Mouse (Mus musculus) telencephalon, adult 2 months (tissue): Measurements from ENCODE around the gene Ttc16.
A peak's percentile ranks its signal among the peaks of the same experiment; 100 is the strongest.

ENCODE experiments used
- DNase-seq: peaks from one replicate; pipeline ENCODE4 v3.0.0-alpha.2; 2011; ENCODE audit warnings: low read depth, low spot score

Ttc16 gene

DNA sequence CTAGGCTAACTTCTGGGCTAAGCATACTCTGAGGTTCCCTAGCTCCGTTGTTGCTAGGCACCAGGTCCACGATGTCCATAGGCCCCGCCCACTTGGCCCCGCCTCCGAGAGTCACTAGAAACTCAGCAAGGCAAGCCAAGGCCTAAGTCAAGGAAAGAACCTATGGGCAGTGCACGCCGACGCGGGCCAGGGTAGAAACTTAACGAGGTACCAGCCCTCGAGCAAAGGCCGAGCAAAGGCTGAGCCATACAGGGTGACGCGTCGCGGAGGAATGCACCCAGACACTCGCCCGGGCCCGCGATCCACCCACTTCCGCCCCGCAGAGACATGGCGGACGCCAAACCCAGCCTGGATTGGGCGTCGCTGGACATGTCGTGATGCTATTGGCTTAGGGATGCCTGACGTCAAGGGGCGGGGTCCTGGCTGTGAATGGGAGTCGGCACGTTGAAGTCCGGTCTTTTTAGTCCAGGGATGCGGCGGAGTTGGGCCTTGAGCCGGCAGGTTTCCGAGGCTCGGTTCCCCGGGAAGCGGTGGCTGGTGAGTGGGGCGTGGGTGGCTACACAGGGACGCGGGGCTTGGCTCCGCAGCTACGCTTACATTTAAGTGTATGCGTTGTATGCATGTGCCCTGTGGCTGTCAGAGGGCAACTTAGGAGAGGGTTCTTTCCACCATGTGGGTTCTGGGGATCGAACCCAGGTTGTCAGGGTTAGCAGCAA, at the start of gene Ttc16, which contains the start of gene Ptrh1:
Gene Ttc16 (minus strand): TSS at position 275 of the 716 bp plus-strand sequence.
Gene Ptrh1 (plus strand): TSS at position 428 of the 716 bp plus-strand sequence.
- peak; percentile 93 for DNase-seq

DNA sequence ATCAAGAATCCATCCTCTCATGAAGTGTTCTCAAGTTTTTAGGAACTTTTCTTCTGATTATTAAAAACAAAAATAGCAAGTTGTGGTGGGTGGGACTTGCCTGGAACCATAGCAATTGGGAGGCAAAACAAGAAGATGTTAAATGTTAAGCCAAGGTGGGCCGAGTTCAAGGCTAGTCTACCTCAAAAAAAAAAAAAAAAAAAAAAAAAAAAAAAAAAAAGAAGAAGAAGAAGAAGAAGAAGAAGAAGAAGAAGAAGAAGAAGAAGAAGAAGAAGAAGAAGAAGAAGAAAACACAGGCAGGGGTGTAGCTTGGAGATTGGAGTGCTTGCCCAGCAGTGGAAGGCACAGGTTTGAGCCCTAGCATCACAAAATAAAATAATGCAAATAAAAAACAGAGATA, 49.3 kb upstream of the Ttc16 start:
- DNase-seq = no peak

DNA sequence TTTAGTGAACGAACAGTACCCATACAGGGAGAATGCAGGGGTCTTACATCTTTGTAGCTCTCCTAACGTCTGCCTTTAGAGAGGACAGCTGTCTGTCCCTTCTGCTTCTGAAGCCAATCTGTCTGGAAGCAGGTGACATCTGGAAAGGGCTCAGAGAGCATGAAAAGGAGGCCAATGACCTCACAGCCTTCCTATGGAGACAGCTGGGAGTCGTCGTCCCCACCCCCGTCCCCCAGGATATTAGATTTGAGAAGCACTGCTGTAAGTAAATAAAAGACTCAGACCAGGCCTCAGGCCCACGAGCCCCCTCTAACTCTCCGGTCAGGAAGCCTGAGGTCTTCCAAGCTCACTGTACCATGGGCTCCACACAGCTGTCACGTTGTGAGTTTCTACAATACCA, 48.7 kb upstream of the Ttc16 start:
- no peak for DNase-seq

DNA sequence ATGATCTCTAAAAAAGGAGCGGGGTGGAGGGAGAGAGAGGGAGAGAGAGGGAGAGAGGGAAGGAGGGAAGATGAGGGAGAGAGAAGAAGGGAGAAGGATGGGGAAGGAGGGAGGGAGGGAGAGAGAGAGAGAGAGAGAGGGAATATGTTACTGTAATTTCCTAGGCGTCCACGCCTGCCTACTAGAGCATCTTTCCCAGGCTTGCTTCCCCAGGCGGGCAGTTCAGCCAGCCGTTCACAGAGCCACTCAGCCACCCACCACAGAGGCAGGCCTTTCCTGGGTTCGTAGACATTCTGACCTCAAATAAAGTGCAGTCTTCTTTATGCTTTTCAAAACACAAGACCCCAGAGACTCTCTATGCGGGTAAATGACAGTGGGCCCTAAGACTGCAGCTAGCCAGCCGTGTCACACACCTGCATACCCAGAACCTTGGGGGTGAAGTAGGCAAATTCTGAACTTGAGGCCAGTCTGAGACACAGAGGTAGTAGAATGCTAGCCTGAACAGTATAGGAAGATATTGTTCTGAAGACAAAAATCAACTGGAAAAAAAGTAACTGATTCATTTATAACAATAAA, 48.2 kb upstream of the Ttc16 start:
- no peak for DNase-seq

DNA sequence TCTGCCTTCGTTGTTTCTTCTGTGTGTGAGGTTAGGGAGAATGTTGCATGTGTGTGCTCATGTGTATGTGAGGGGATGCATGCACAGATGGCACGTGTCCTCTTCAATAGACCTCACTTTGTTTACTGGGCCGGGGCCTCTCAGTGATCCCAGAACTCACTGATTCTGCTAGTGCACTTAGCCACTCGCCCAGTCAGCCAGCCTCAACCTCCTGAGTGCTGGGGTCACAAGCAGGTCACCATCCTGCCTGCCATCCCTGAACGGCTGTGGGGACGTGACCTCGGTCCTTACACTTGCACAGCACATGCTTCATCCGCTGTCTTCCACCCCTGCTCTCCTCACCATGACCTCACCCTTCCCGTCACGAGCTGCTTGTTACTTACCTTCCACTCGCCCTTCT, 47.7 kb upstream of the Ttc16 start:
- no peak for DNase-seq

DNA sequence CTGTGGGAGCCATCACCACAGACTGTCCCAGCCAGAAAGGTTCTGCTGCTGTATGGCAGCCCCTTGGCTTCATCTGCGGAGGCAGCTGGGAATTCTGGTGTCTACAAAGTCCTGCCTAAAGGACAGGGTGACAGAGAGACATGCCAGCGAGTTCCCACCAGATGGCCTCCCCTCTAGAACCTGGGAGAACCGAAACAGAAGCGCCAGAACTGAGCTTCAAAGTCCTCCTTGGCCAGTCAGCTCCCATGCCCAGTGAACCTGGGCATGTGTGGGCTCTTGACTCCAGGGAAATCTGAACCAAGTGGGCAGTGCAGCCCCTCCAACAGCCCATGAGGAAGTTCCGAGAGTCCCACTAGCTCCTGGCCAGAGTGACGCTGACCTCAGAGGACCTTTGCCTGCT, 47.2 kb upstream of the Ttc16 start:
- DNase-seq = no peak

DNA sequence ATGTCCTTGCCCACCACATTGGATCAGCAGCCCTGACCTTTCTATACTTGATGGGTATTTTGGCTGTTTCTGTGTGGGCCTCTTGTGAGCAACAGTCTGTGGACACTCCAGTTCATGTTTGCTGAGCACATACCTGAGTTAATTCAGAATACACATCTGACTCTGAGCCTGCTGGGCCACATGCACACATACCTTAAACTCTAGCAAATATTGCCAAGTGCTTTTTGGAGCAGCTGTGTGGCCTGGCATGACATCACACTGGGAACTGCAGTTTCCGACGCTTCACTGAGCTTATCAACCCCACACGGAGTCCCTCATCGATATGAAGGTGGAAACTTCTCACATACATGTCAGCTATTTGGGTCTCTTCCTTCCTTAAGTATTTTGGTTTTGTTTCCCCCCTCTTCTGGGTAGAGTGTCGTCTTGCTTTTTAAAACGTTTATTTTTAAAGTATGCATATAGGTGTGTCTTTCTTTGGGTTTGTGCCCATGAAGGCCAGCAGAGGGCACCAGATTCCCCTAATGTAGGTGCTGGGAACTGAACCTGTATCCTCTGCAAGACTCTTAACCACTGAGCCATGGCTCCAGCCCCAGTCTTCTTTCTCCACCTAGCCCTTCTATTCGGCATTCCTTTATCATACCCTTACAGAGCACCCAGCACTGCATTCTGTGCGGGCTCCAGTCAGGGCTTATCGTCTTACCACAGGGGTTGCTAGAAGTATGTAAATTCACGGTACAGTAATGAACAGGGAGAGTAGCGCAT, 45.8 kb upstream of the Ttc16 start:
- DNase-seq = no peak

DNA sequence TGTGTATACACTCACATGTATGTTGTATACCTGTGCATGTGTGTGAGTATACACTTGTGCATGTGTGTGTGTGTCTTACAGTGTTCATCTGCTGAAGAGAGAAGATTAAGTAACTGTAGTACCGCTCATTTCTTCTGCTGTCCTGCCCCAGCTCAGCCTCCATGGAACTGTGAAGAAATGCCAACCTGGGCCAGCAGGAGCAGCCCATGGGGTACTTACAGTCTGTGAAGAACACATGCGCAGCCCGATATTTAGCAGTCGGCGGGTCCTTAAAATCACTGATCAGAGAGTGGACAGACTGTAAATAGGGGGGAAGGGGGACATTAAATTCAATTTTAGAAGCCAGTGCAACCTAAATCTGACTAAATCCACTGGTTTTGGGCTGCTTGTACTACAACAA, 42.8 kb upstream of the Ttc16 start:
- no peak for DNase-seq

DNA sequence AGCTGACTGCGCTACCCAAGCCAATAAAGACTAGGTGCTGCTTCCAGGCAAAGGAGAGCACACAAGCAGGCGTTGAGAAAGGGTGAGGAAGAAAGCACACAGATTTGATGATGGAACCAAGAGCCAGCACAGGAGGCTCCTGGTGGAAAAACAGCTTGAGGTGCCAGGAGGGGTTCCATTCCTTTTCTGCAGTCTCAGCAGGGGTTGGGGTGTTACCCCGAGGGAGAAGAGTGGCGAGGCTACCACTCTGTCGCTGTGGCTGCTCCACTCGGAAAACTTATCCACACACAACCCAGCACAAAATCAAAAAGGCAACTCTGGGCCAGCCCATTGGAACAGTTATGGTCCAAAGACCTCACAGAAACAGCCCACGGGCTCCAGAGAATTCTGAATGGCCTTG, 42.2 kb upstream of the Ttc16 start:
- no peak for DNase-seq

DNA sequence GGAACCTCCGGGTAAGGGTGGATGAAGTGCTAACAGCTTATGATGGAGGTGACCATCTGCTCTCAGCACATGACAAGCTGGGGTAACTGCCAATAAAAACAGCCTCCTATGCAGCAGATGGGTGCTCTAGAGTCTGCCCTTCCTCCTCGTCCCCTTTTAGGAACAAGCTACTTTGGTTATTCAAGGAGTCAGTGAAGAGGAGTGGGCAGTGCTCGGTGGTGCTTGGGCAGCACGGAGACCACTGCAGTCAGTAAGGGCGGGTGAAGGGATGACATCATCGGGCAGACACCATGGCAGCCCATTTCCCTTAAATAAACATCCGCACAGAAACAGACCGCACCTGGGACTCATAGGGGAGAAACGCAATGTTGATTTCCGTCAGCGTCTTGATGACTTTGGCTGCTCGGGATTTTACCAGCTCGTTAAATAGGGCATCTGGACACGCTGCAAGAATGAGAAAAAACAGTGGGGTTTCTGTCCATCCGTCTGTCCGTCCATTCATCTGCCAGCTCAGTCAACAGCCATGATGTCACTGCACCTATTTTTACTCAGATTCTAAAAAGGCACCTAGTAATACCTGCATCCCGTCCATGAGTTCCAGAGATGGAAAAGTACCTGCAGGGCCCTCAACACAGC, 41.6 kb upstream of the Ttc16 start:
- peak; percentile 92 for DNase-seq

DNA sequence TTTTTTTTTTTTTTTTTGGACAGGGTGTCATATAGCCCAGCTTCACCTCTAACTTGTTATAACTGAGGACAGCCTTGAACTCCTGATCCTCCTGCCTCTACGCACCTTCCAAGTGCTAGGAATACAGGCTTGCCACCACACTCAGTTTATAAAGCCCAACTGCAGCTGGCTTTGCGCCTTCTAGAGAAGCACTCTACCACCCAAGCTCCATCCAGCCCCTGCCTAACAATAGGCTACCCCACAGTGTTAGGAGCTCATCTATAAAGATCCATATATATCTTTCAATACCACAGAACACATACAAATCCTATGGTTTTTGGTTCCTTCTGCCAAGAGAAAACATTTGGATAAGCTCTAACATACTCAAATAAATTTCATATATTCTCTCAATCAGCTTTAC, 41.1 kb upstream of the Ttc16 start:
- DNase-seq = no peak

DNA sequence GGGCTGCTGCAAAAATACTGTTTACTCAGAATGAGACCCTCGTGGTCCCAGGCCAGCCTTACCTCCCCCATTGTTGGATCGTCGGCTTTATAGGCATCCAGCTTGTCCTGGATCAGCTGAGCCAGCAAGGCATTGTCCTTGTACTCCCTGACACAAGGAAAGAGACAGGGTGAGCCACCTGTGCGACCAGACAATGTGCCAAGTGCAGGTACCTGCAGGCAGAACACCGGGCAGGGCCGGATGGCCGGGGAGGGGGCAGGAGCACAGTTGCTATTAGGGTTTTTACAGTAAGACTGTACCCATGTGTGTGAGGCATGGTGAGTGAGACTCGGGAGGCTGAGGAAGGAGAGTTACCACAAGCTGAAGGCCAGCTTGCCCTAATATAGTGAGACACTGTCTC, 36.5 kb upstream of the Ttc16 start:
- DNase-seq = no peak

DNA sequence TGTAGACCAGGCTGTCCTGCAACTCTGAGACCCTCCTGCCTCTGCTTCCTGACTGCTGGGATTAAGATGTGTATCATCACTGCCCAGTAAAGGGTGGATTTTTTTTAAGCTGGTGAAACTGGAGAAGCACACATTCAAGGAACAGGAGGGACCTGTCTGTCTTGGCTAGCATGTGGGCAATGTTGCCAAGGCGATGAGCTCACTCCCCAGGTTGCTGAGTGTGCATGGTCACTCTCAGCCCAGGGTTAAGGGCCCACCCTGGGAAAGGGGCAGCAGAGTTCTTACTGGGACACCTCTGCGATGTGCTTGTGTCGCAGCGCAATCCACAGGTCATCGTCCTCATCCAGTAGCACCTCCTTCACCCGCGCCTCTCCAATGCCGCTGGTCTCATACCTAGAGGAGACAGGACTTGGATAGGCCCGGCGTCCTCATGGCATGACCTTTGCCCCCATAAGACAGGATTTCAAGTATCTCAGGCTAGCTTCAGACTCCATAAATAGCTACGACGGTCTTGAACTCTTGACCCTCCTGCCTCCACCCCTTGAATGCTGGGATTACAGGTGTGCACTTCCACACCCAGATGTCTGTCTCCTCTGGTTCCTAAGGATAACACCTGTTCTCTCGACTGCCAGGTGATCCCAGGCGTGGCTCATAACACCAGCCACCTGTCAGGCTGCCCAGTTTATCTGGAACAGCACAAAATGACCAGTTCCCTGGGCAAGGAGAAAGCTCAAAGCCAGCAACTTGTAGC, 33.6 kb upstream of the Ttc16 start:
- DNase-seq = no peak

DNA sequence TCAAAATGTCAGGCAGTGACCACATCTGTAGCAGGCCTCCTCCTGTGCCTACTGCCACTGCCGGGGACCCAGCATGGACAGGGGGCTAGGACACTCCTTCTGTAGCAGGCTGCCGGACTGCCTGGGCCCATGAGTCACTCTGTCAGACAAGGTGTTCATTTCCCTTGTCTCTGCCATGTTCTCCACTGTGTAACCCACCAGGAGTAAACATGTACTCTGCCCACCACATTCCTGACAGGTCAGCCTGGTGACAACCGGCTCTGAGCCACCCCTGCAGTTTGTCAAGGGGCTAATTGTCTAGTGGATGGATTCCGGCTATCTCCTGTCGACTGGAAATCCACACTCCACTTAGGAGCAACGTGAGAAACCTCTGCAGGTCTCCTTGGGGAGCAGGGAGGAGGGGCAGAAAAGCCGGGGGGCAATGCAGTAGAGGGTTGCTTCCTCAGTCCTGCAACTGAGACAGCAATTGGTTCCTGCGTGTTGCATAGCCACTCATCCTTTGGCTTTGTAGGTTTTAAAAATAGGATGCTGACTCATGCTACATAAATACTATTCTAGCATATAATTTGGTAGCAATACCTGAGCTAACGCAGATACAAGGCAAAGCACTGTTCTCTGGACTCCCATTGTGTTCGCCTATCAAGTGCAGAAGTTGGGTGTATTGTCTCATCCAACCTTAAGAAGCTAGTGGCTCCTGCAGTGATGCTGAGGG, 23.0 kb upstream of the Ttc16 start:
- peak; percentile 61 for DNase-seq

DNA sequence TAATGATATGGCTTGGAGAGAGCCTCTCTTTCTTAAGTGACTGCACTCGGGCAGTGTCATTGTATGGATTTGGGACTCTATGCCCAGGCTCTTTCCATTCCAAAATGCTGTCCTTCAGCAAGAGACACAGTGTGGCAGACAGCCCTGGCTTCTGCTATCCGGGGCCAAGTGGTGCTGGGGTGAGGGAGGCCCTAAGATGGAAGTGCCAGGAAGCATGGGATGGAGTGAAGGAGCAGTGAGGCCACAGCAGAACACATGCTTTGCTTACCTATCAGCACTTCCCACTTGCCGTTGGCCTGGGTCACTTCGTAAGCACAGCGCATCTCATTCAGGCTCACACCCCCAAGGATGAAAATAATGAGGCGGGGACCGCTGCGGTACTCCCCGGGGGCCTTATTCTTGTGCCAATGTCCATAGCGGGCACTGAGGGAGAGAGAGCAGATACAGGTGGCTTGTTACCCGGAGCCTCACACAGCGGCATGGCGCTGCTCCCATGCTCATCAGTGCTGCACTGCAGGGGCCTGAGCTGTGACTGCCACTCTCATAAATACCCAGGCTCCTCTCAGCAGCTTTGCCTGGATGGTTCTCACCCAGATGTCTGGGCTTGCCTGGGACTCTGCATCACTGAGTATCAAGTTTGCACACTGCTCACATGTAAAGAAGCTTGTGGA, 20.4 kb upstream of the Ttc16 start:
- DNase-seq = no peak

DNA sequence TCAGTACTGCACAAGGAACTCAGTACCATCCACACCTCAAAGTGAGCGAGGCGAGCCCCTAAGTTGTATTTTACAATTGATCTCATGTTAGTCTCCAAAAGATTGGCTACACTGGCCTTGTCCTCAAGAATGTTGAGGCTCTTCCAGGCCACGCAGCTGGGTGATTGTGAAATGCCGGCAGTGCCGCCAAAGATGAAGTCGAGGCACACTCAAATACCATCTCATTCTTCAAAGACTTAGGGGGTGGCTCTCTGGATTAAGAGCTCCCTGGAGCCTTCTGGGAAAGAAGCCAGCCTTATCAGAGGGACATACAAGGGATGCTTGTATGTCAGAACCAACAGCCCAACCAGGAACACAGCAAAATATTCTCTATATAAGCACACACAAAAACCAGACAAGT, 15.9 kb upstream of the Ttc16 start:
- no peak for DNase-seq

DNA sequence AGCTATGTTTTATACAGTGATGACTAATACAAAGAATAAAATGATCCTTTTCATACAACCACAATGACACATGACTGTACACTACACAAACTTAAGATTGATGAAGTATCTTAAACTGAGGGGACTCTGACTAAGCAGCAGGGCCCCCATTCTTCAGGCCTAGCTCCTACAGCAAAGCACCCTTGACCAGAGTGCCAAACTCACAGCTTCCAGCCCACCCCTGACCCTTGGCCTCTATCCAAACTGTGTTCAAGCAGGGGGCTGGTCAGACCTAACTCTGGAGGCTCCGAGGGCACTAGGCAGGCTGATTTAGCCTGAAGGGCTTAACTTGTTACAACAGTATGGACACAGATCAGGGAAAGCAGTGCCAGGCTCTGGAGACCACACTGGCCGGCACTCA, 13.1 kb upstream of the Ttc16 start:
- no peak for DNase-seq

DNA sequence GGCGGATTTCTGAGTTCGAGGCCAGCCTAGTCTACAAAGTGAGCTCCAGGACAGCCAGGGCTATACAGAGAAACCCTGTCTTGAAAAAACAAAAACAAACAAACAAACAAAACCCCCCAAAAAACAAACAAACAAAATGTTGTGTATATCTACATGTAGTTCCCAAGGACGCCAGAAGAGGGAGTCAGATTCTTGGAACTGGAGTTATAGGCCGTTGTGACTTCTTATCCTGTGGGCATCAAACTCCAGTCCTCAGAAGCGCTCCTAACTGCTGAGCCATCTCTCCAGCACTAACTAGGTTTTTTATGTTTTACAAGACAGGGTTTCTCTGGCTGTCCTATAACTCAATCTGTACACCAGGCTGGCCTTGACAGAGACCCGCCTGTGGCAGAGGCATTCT, 11.7 kb upstream of the Ttc16 start:
- DNase-seq = no peak

DNA sequence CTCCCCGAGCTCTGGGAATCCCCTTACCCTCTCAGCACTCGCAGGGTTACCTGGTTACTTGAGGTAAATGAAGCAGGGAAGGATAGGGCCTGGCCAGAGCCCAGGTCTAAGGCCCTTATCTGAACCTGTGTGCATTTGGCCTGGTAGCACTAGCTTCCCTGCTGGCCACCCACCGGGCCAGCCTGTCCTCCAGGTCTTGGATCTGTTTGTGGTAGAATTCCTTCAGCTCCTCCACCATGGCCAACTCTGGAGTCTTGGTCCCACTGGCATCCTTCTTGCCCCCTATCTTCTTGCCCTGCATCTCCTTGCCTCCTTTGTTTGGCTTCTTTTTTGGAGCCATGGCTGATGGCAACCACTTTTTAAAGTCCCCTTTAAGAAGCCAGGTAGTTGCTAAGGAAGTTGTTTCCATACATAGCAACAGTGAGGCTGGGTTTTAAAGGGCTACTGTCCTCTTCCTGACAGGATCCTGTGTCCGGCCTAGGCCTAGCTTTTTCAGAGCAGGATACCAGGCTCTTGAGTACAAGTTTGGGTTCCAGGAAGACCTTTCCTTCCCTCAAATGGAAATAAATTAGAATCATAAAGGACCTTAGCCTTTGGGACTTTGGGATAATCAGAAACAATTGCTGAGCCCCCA, 8.7 kb upstream of the Ttc16 start, which contains the start of gene Cfap157:
Gene Cfap157 (minus strand): TSS at position 381 of the 634 bp plus-strand sequence.
- DNase-seq = no peak

DNA sequence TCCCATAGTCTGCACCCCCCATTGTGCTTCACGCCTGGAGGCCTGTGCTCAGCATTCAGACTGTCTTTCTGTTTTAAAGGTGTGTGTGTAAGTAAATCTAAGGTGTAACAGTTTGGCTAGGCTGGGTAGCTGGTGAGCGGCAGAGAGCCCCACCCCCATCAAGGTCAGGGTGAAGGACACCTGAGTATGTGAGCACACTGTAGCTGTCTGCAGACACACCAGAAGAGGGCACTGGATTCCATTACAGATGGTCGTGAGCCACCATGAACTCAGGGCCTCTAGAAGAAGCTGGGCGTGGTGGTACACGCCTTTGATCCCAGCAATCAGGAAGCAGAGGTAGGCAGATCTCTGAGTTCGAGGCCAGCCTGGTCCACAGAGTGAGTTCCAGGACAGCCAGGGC, 6.3 kb upstream of the Ttc16 start:
- DNase-seq = no peak
